Mouse (Mus musculus) limb, embryonic 11.5 days (tissue): ENCODE data around the gene Ldlrad3. TPM values are rescaled to one million over a fixed set of nuclear protein-coding genes. Genes with fewer than 3 reads are reported as not detected.

Source experiments
- ATAC-seq: fragments of 200-750 bp; cut with Nextera tagmentation; 2 replicates; pipeline ENCODE4 v1.8.0; 2017; ENCODE audit warnings: low read depth; ENCODE audit not compliant: insufficient number of reproducible peaks, low FRiP score, low TSS enrichment
- DNase-seq: peaks from one replicate; pipeline ENCODE4 v3.0.0-alpha.2; 2015; ENCODE audit warnings: low spot score
- H3K27ac ChIP-seq: fragments of 300-500 bp; sonication (generic); replicated peaks from 2 replicates; pipeline ENCODE4 v1.5.1; 2014; ENCODE audit warnings: low read depth, mild to moderate bottlenecking, low read length
- H3K27me3 ChIP-seq: fragments of 300-500 bp; sonication (generic); 2 replicates; pipeline ENCODE4 v1.6.1; 2014; ENCODE audit warnings: mild to moderate bottlenecking, low read length, mixed read lengths; ENCODE audit not compliant: control insufficient read depth, insufficient read depth
- H3K36me3 ChIP-seq: fragments of 300-500 bp; sonication (generic); 2 replicates; pipeline ENCODE4 v1.6.1; 2014; ENCODE audit warnings: mild to moderate bottlenecking, low read length, moderate library complexity, mixed read lengths; ENCODE audit not compliant: control insufficient read depth, insufficient read depth
- H3K4me1 ChIP-seq: fragments of 300-500 bp; sonication (generic); 2 replicates; pipeline ENCODE4 v1.6.1; 2014; ENCODE audit warnings: low read length, mixed read lengths; ENCODE audit not compliant: control insufficient read depth, insufficient read depth
- H3K4me2 ChIP-seq: fragments of 300-500 bp; sonication (generic); 2 replicates; pipeline ENCODE4 v1.6.1; 2014; ENCODE audit warnings: low read depth, mild to moderate bottlenecking, moderate library complexity; ENCODE audit not compliant: severe bottlenecking
- H3K4me3 ChIP-seq: fragments of 300-500 bp; sonication (generic); 2 replicates; pipeline ENCODE4 v1.5.1; 2014; ENCODE audit warnings: low read depth, low read length
- H3K9ac ChIP-seq: fragments of 300-500 bp; sonication (generic); 2 replicates; pipeline ENCODE4 v1.6.1; 2014; ENCODE audit warnings: mild to moderate bottlenecking, low read length
- H3K9me3 ChIP-seq: fragments of 300-500 bp; sonication (generic); 2 replicates; pipeline ENCODE4 v1.6.1; 2016; ENCODE audit warnings: low read length; ENCODE audit not compliant: control insufficient read depth
- WGBS: fragments of 180-500 bp; shearing (Covaris S2); extraction: QIAGEN DNeasy Blood & Tissue Kit; methylation state at CpG from one replicate; pipeline ENCODE4 v1.1.7; 2014; 5-methylcytosine and 5-hydroxymethylcytosine counted together
- polyA plus RNA-seq: library from polyadenylated mRNA; unstranded; fragments of >200 nt; fragmentation: Nextera tagmentation; extraction: Ambion mirVana; gene quantifications from 2 replicates; pipeline ENCODE4 v1.2.1, GENCODE M21; 2014

Ldlrad3 gene
- polyA plus RNA-seq, 1 experiment from 2014 or later, result 57.5 TPM

- Histone ChIP-seq H3K4me3 (no peak overlapping the region), H3K9me3 (no peaks in the 10 kb centered on the region), H3K27me3 (no peaks in the 10 kb centered on the region), H3K4me2 (no peak overlapping the region), H3K27ac (no peak overlapping the region), H3K9ac (no peak overlapping the region), H3K4me1 (peaks cover 4% of the 10 kb centered on the region), H3K36me3 (no peaks in the 10 kb centered on the region)
- no peak for ATAC-seq
- no peak for DNase-seq
- 69% methylated on average over 1 of the region's 1 CpGs for WGBS
These were observed 64.1 kb downstream of the Ldlrad3 start for GRCm38 (mm10) chr2:102122146-102122515.

GRCm38 (mm10) chr2:102121440-102122145 lies 64.6 kb downstream of the Ldlrad3 start:
- H3K4me3 ChIP-seq, result no peak overlapping the region
- no peak overlapping the region for H3K4me2 ChIP-seq
- H3K36me3 ChIP-seq, result no peaks in the 10 kb centered on the region
- no peaks in the 10 kb centered on the region for H3K9me3 ChIP-seq
- H3K9ac ChIP-seq, result no peak overlapping the region
- peaks cover 7% of the 10 kb centered on the region for H3K4me1 ChIP-seq
- 70% methylated on average over 4 of the region's 4 CpGs for WGBS
- H3K27me3 ChIP-seq, result no peaks in the 10 kb centered on the region
- DNase-seq (no peak), ATAC-seq (no peak)
- no peak overlapping the region for H3K27ac ChIP-seq

- H3K4me3 ChIP-seq, result no peak overlapping the region
- ATAC-seq (no peak), DNase-seq (no peak)
- no peak overlapping the region for H3K9ac ChIP-seq
- no peaks in the 10 kb centered on the region for H3K36me3 ChIP-seq
- 71% methylated on average over 12 of the region's 12 CpGs for WGBS
- peaks cover 7% of the 10 kb centered on the region for H3K4me1 ChIP-seq
- no peaks in the 10 kb centered on the region for H3K27me3 ChIP-seq
- H3K4me2 ChIP-seq, result no peak overlapping the region
- H3K9me3 ChIP-seq, result no peaks in the 10 kb centered on the region
- no peak overlapping the region for H3K27ac ChIP-seq
These were observed 66.3 kb downstream of the Ldlrad3 start for GRCm38 (mm10) chr2:102119751-102120505.

GRCm38 (mm10) chr2:102118988-102119460 lies 67.2 kb downstream of the Ldlrad3 start:
- peaks cover 7% of the 10 kb centered on the region for H3K4me1 ChIP-seq
- no peak overlapping the region for H3K4me3 ChIP-seq
- WGBS, result 41% methylated on average over 15 of the region's 15 CpGs
- H3K9me3 ChIP-seq, result no peaks in the 10 kb centered on the region
- H3K36me3 ChIP-seq, result no peaks in the 10 kb centered on the region
- no peak overlapping the region for H3K4me2 ChIP-seq
- no peak for ATAC-seq
- no peak for DNase-seq
- H3K9ac ChIP-seq, result no peak overlapping the region
- no peaks in the 10 kb centered on the region for H3K27me3 ChIP-seq
- no peak overlapping the region for H3K27ac ChIP-seq

GRCm38 (mm10) chr2:102117402-102117760 lies 68.8 kb downstream of the Ldlrad3 start:
- no peaks in the 10 kb centered on the region for H3K9me3 ChIP-seq
- H3K27me3 ChIP-seq, result no peaks in the 10 kb centered on the region
- no peak overlapping the region for H3K9ac ChIP-seq
- H3K4me2 ChIP-seq, result no peak overlapping the region
- WGBS, result 54% methylated on average over 6 of the region's 6 CpGs
- no peak overlapping the region for H3K27ac ChIP-seq
- no peak for DNase-seq
- ATAC-seq, result no peak
- peaks cover 7% of the 10 kb centered on the region for H3K4me1 ChIP-seq
- no peak overlapping the region for H3K4me3 ChIP-seq
- H3K36me3 ChIP-seq, result no peaks in the 10 kb centered on the region

- Histone ChIP-seq H3K27me3 (no peaks in the 10 kb centered on the region), H3K4me1 (peaks cover 7% of the 10 kb centered on the region), H3K9me3 (no peaks in the 10 kb centered on the region), H3K4me2 (no peak overlapping the region), H3K4me3 (no peak overlapping the region), H3K27ac (no peak overlapping the region), H3K9ac (no peak overlapping the region), H3K36me3 (no peaks in the 10 kb centered on the region)
- ATAC-seq, result no peak
- WGBS, result 63% methylated on average over 9 of the region's 9 CpGs
- no peak for DNase-seq
These were observed 69.4 kb downstream of the Ldlrad3 start for GRCm38 (mm10) chr2:102116521-102117401.

- Histone ChIP-seq H3K4me3 (no peak overlapping the region), H3K9ac (no peak overlapping the region), H3K4me1 (peaks cover 4% of the 10 kb centered on the region; the same call in 1 of the 2 replicates), H3K4me2 (no peak overlapping the region), H3K9me3 (no peaks in the 10 kb centered on the region), H3K27ac (no peak overlapping the region), H3K27me3 (no peaks in the 10 kb centered on the region), H3K36me3 (peaks cover 2% of the 10 kb centered on the region; the same call in 1 of the 2 replicates)
- 91% methylated on average over 3 of the region's 3 CpGs for WGBS
- ATAC-seq (no peak), DNase-seq (no peak)
These were observed 72.4 kb downstream of the Ldlrad3 start for GRCm38 (mm10) chr2:102113801-102114200.

- DNase-seq (no peak), ATAC-seq (no peak)
- Histone ChIP-seq H3K36me3 (peaks cover 2% of the 10 kb centered on the region; the same call in 1 of the 2 replicates), H3K27me3 (no peaks in the 10 kb centered on the region), H3K27ac (no peak overlapping the region), H3K4me1 (peaks cover 4% of the 10 kb centered on the region; the same call in 1 of the 2 replicates), H3K4me2 (no peak overlapping the region), H3K4me3 (no peak overlapping the region), H3K9me3 (no peaks in the 10 kb centered on the region), H3K9ac (no peak overlapping the region)
- 84% methylated on average over 12 of the region's 12 CpGs for WGBS
These were observed 72.9 kb downstream of the Ldlrad3 start for GRCm38 (mm10) chr2:102113323-102113722.
